Comparison of ENCODE assay signal across 7 mouse cellular contexts in the genomic region with DNA sequence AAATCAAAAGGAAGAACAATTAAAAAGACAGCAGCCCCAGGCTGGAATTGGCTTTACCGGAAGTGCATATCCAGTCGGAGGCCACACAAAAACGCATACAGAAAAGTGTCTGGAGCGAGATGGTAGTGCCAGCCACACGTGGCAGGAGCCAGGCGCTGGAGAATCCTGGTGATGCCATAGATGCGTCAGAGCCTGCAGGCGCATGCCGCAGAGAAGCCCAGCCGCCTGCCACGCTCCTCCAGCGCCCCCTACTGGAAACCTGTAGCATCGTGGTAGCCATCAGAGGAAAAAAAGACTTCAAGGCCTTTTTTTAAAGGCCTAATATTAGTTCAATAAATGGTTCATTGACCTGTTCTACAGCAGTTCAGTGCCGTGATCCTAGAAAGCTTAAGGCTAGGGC. TPM values are rescaled to one million over a fixed set of nuclear protein-coding genes. Genes with fewer than 3 reads are reported as not detected.
DNase-seq lines count a peak whose midpoint lies in the region; ATAC-seq and TF ChIP-seq lines count a peak whose summit lies in the region.

No protein-coding gene starts in this region.

- peak overlapping the region; percentile 29 for H3K4me2 ChIP-seq in midbrain, embryonic 16.5 days (ENCODE audit: low read length)

- peak; percentile 95 for ATAC-seq in common myeloid progenitor, adult 5-6 weeks (replicated peaks; ENCODE audit: low read depth, poor library complexity, severe bottlenecking)
- no peak for ATAC-seq in midbrain, embryonic 16.5 days

- peak; percentile 82; the same call in 1 of the 2 replicates for TF ChIP-seq CTCF in spleen, adult 2 months (IDR thresholded peaks at IDR 0.05; ENCODE audit: extremely low read depth, insufficient read depth, insufficient read length, insufficient replicate concordance)

- H3K4me1 ChIP-seq in midbrain, embryonic 16.5 days (ENCODE audit: control insufficient read depth, insufficient read depth, low read length) = peaks cover 3% of the 10 kb centered on the region; the same call in 1 of the 2 replicates
- H3K4me1 ChIP-seq in spleen, adult 2 months (ENCODE audit: control insufficient read depth, insufficient read depth, insufficient read length) = no peaks in the 10 kb centered on the region

- no peaks in the 10 kb centered on the region for H3K27me3 ChIP-seq in midbrain, embryonic 16.5 days (ENCODE audit: control insufficient read depth, insufficient read depth, low read depth, low read length)
- H3K27me3 ChIP-seq in spleen, adult 2 months (ENCODE audit: control insufficient read depth, insufficient read depth, low read length) = no peaks in the 10 kb centered on the region

- intact Hi-C loops in left cerebral cortex, postnatal 36 days (cut with DNase I) = loop anchor here (2.0 kb wide), 3 partner anchors 126 to 290 kb away; a partner anchor contains a TSS

- no peaks in the 10 kb centered on the region for H3K9me3 ChIP-seq in midbrain, embryonic 16.5 days (replicated peaks; ENCODE audit: control insufficient read depth, low read length, poor library complexity, severe bottlenecking)

- 6% methylated on average over 14 of the region's 14 CpGs for WGBS in midbrain, embryonic 16.5 days
- whole genome bisulfite sequencing in spleen, adult 2 months = 17% methylated on average over 14 of the region's 14 CpGs

- no peak overlapping the region for H3K4me3 ChIP-seq in midbrain, embryonic 16.5 days (ENCODE audit: low read depth, low read length)
- H3K4me3 ChIP-seq in spleen, adult 2 months (ENCODE audit: extremely low read depth, insufficient read depth, insufficient read length) = no peak overlapping the region

- DNase-seq in adipocyte (ENCODE audit: low spot score) = peak; percentile 34
- DNase-seq in gastrocnemius, adult 8-10 months (ENCODE audit: low spot score in 2 of 2) = peak; percentile 35 to 59
- peak; percentile 34 for DNase-seq in kidney, adult 11 months
- peak; percentile 76 to 79 for DNase-seq in left cerebral cortex, postnatal 36 days (ENCODE audit: low spot score in 2 of 2)
- DNase-seq in spleen, adult 2 months (ENCODE audit: low read depth in 1 of 2, low spot score in 2 of 2) = peak in 1 of 2 experiments; percentile 52

- no peaks in the 10 kb centered on the region for H3K36me3 ChIP-seq in midbrain, embryonic 16.5 days (ENCODE audit: control insufficient read depth, insufficient read depth, low read length)
- H3K36me3 ChIP-seq in spleen, adult 2 months (ENCODE audit: control insufficient read depth, insufficient read depth, low read length) = no peaks in the 10 kb centered on the region

- no peak overlapping the region for H3K27ac ChIP-seq in midbrain, embryonic 16.5 days (ENCODE audit: low read length)
- H3K27ac ChIP-seq in spleen, adult 2 months (ENCODE audit: insufficient read depth, low read length) = no peak overlapping the region

- H3K9ac ChIP-seq in midbrain, embryonic 16.5 days (ENCODE audit: low read depth, low read length) = 0 out of 2 replicates have a peak overlapping the region, but pooled peaks have one; percentile 31

- TF ChIP-seq POLR2A in spleen, adult 2 months (IDR thresholded peaks at IDR 0.05; ENCODE audit: low read depth, low read length) = no peak

RNA-seq across cellular contexts. Expression of a gene that starts 10.0 kb away (rescaled TPM):
- total RNA-seq in common myeloid progenitor, adult 5-6 weeks (2017) = 2.1 and 4.1 TPM in 2 replicates
- total RNA-seq in gastrocnemius, adult 8-10 months (2022) = 1 to 10 TPM; 4.0 to 7.0 (median 5.6) TPM
- 1 to 10 TPM; 2.0 TPM for total RNA-seq in left cerebral cortex, postnatal 36 days (2021)
- polyA plus RNA-seq in midbrain, embryonic 16.5 days (2015; fragmentation: Nextera tagmentation; extraction: Ambion mirVana) = 3.2 and 5.2 TPM in 2 replicates
- 5.9 and 7.6 TPM in 2 replicates for polyA plus RNA-seq in spleen, adult 2 months (2012; rRNA removed)

RNA-seq across cellular contexts. Expression of a gene that starts 15.0 kb away (rescaled TPM):
- 37.4 and 42.2 TPM in 2 replicates for total RNA-seq in common myeloid progenitor, adult 5-6 weeks (2017)
- 10 to 100 TPM; 36.1 to 42.4 (median 40.5) TPM for total RNA-seq in gastrocnemius, adult 8-10 months (2022)
- total RNA-seq in left cerebral cortex, postnatal 36 days (2021) = 10 to 100 TPM; 66.5 to 70.2 TPM
- polyA plus RNA-seq in midbrain, embryonic 16.5 days (2015; fragmentation: Nextera tagmentation; extraction: Ambion mirVana) = 95.8 and 99.4 TPM in 2 replicates
- 34.5 and 41.9 TPM in 2 replicates for polyA plus RNA-seq in spleen, adult 2 months (2012; rRNA removed)

RNA-seq across cellular contexts. Expression of a gene that starts 15.2 kb away (rescaled TPM):
- 8.7 and 14.2 TPM in 2 replicates for total RNA-seq in common myeloid progenitor, adult 5-6 weeks (2017)
- 10 to 100 TPM; 12.3 to 13.5 (median 12.6) TPM for total RNA-seq in gastrocnemius, adult 8-10 months (2022)
- 10 to 100 TPM; 14.9 to 15.1 TPM for total RNA-seq in left cerebral cortex, postnatal 36 days (2021)
- 15.6 and 16.4 TPM in 2 replicates for polyA plus RNA-seq in midbrain, embryonic 16.5 days (2015; fragmentation: Nextera tagmentation; extraction: Ambion mirVana)
- 21.5 and 28.8 TPM in 2 replicates for polyA plus RNA-seq in spleen, adult 2 months (2012; rRNA removed)

RNA-seq across cellular contexts. Expression of a gene that starts 29.4 kb away (rescaled TPM):
- total RNA-seq in common myeloid progenitor, adult 5-6 weeks (2017) = not detected in 2 replicates
- total RNA-seq in gastrocnemius, adult 8-10 months (2022) = not detected
- total RNA-seq in left cerebral cortex, postnatal 36 days (2021) = 1 to 10 TPM; 1.3 to 2.6 TPM
- polyA plus RNA-seq in midbrain, embryonic 16.5 days (2015; fragmentation: Nextera tagmentation; extraction: Ambion mirVana) = 0.61 and 0.95 TPM in 2 replicates
- not detected in 2 replicates for polyA plus RNA-seq in spleen, adult 2 months (2012; rRNA removed)

RNA-seq across cellular contexts. Expression of a gene that starts 34.0 kb away (rescaled TPM):
- not detected in 2 replicates for total RNA-seq in common myeloid progenitor, adult 5-6 weeks (2017)
- under 1 TPM in 3 of 4 experiments, not detected in 1; 0.12 to 0.68 (median 0.13) TPM for total RNA-seq in gastrocnemius, adult 8-10 months (2022)
- total RNA-seq in left cerebral cortex, postnatal 36 days (2021) = 10 to 100 TPM; 23.3 to 25.0 TPM
- polyA plus RNA-seq in midbrain, embryonic 16.5 days (2015; fragmentation: Nextera tagmentation; extraction: Ambion mirVana) = 15.1 and 17.3 TPM in 2 replicates
- polyA plus RNA-seq in spleen, adult 2 months (2012; rRNA removed) = 3.7 and 4.7 TPM in 2 replicates
